Mouse (Mus musculus) stomach, postnatal 0 days (tissue): ENCODE measurements around the gene Gnas. TPM values are rescaled to one million over a fixed set of nuclear protein-coding genes. Genes with fewer than 3 reads are reported as not detected.

Experiments
- ATAC-seq: fragments of 200-750 bp; cut with Nextera tagmentation; 2 replicates; pipeline ENCODE4 v1.8.0; 2017; ENCODE audit not compliant: low FRiP score, low TSS enrichment
- DNase-seq: peaks from one replicate; pipeline ENCODE4 v3.0.0-alpha.2; 2016; ENCODE audit warnings: low spot score
- H3K27ac ChIP-seq: fragments of 300-500 bp; sonication (generic); replicated peaks from 2 replicates; pipeline ENCODE4 v1.5.1; 2014; ENCODE audit warnings: mild to moderate bottlenecking, control low read depth
- H3K27me3 ChIP-seq: fragments of 300-500 bp; sonication (generic); 2 replicates; pipeline ENCODE4 v1.6.1; 2014; ENCODE audit warnings: low read length; ENCODE audit not compliant: control insufficient read depth, insufficient read depth
- H3K36me3 ChIP-seq: fragments of 300-500 bp; sonication (generic); 2 replicates; pipeline ENCODE4 v1.6.1; 2014; ENCODE audit warnings: low read length, mixed read lengths; ENCODE audit not compliant: control insufficient read depth, insufficient read depth
- H3K4me1 ChIP-seq: fragments of 300-500 bp; sonication (generic); replicated peaks from 2 replicates; pipeline ENCODE4 v1.6.1; 2014; ENCODE audit warnings: antibody characterized with exemption; ENCODE audit not compliant: control insufficient read depth, insufficient read depth
- H3K4me2 ChIP-seq: fragments of 300-500 bp; sonication (generic); replicated peaks from 2 replicates; pipeline ENCODE4 v1.6.1; 2014; ENCODE audit warnings: low read depth, mild to moderate bottlenecking, control low read depth, moderate library complexity
- H3K4me3 ChIP-seq: fragments of 300-500 bp; sonication (generic); 2 replicates; pipeline ENCODE4 v1.5.1; 2014; ENCODE audit warnings: low read depth, low read length, control low read depth
- H3K9ac ChIP-seq: fragments of 300-500 bp; sonication (generic); 2 replicates; pipeline ENCODE4 v1.6.1; 2014; ENCODE audit warnings: mild to moderate bottlenecking, low read length, control low read depth, mixed read lengths
- H3K9me3 ChIP-seq: fragments of 300-500 bp; sonication (generic); 2 replicates; pipeline ENCODE4 v1.6.1; 2016; ENCODE audit warnings: low read length; ENCODE audit not compliant: control insufficient read depth
- CTCF ChIP-seq: IDR thresholded peaks from 2 replicates; pipeline ENCODE4 v1.5.1; 2016; ENCODE audit warnings: antibody characterized with exemption, low read depth, mild to moderate bottlenecking, moderate library complexity
- EP300 ChIP-seq: optimal IDR thresholded peaks from 2 replicates; pipeline ENCODE3; 2016; ENCODE audit warnings: antibody characterized with exemption
- WGBS: fragments of 180-500 bp; shearing (Covaris S2); extraction: QIAGEN DNeasy Blood & Tissue Kit; methylation state at CpG from one replicate; pipeline ENCODE4 v1.1.7; 2014; 5-methylcytosine and 5-hydroxymethylcytosine counted together
- polyA plus RNA-seq: library from polyadenylated mRNA; unstranded; fragments of >200 nt; fragmentation: Nextera tagmentation; extraction: Ambion mirVana; gene quantifications from 2 replicates; pipeline ENCODE4 v1.2.1, GENCODE M21; 2015

Gene Gnas
- polyA plus RNA-seq, 1 experiment from 2014 or later: 920 TPM

- Histone ChIP-seq H3K27ac (peak overlapping the region; percentile 99), H3K36me3 (no peaks in the 10 kb centered on the region; the same call in 1 of the 2 replicates), H3K4me2 (peak overlapping the region; percentile 67), H3K27me3 (no peaks in the 10 kb centered on the region), H3K4me3 (peak overlapping the region; percentile 97), H3K9ac (peak overlapping the region; percentile 99), H3K4me1 (peaks cover 8% of the 10 kb centered on the region; the same call in 1 of the 2 replicates), H3K9me3 (no peaks in the 10 kb centered on the region)
- TF ChIP-seq EP300 (no peak), CTCF (peak; percentile 38)
- peak; percentile 54 for ATAC-seq
- peak; percentile 86 for DNase-seq
- 1% methylated on average over 34 of the region's 48 CpGs for WGBS
These were observed 46.6 kb downstream of the Gnas start for GRCm38 (mm10) chr2:174330616-174331191.

GRCm38 (mm10) chr2:174331282-174332030 is 47.3 kb downstream of the Gnas start:
- peak overlapping the region; percentile 97 for H3K4me3 ChIP-seq
- no peaks in the 10 kb centered on the region for H3K9me3 ChIP-seq
- ATAC-seq (no peak), DNase-seq (no peak)
- 9% methylated on average over 12 of the region's 12 CpGs for WGBS
- peak overlapping the region; percentile 67 for H3K4me2 ChIP-seq
- peak overlapping the region; percentile 99 for H3K27ac ChIP-seq
- no peaks in the 10 kb centered on the region for H3K27me3 ChIP-seq
- no peaks in the 10 kb centered on the region; the same call in 1 of the 2 replicates for H3K36me3 ChIP-seq
- peak overlapping the region; percentile 99 for H3K9ac ChIP-seq
- TF ChIP-seq CTCF (no peak), EP300 (no peak)
- peaks cover 8% of the 10 kb centered on the region; the same call in 1 of the 2 replicates for H3K4me1 ChIP-seq

GRCm38 (mm10) chr2:174333239-174333890 is 49.2 kb downstream of the Gnas start:
- H3K4me2 ChIP-seq: peak overlapping the region; percentile 67
- no peaks in the 10 kb centered on the region for H3K27me3 ChIP-seq
- H3K9me3 ChIP-seq: no peaks in the 10 kb centered on the region
- no peak overlapping the region for H3K4me3 ChIP-seq
- no peaks in the 10 kb centered on the region; the same call in 1 of the 2 replicates for H3K36me3 ChIP-seq
- peaks cover 8% of the 10 kb centered on the region; the same call in 1 of the 2 replicates for H3K4me1 ChIP-seq
- no peak overlapping the region for H3K9ac ChIP-seq
- ATAC-seq (no peak), DNase-seq (no peak)
- H3K27ac ChIP-seq: no peak overlapping the region
- TF ChIP-seq CTCF: no peak
- no peak for TF ChIP-seq EP300
- WGBS: 29% methylated on average over 7 of the region's 7 CpGs

- Histone ChIP-seq H3K27ac (no peak overlapping the region), H3K36me3 (no peaks in the 10 kb centered on the region; the same call in 1 of the 2 replicates), H3K4me3 (no peak overlapping the region), H3K9me3 (no peaks in the 10 kb centered on the region), H3K4me1 (peaks cover 9% of the 10 kb centered on the region; the same call in 1 of the 2 replicates), H3K27me3 (no peaks in the 10 kb centered on the region), H3K9ac (0 out of 2 replicates have a peak overlapping the region, but pooled peaks have one; percentile 4), H3K4me2 (peak overlapping the region; percentile 38)
- DNase-seq (no peak), ATAC-seq (no peak)
- WGBS: 61% methylated on average over 10 of the region's 10 CpGs
- no peak for TF ChIP-seq EP300
These were observed 50.3 kb downstream of the Gnas start for GRCm38 (mm10) chr2:174334415-174334814.

GRCm38 (mm10) chr2:174337275-174337674 is 53.2 kb downstream of the Gnas start:
- no peaks in the 10 kb centered on the region for H3K9me3 ChIP-seq
- 73% methylated on average over 13 of the region's 13 CpGs for WGBS
- H3K9ac ChIP-seq: no peak overlapping the region
- no peaks in the 10 kb centered on the region for H3K27me3 ChIP-seq
- ATAC-seq: no peak
- H3K4me3 ChIP-seq: no peak overlapping the region
- no peak for TF ChIP-seq CTCF
- TF ChIP-seq EP300: no peak
- H3K27ac ChIP-seq: no peak overlapping the region
- DNase-seq: no peak
- peaks cover 9% of the 10 kb centered on the region for H3K4me1 ChIP-seq
- no peak overlapping the region for H3K4me2 ChIP-seq
- H3K36me3 ChIP-seq: no peaks in the 10 kb centered on the region; the same call in 1 of the 2 replicates
